Mouse (Mus musculus) cerebellum, adult 2 months (tissue): Measurements from ENCODE around the gene Opn3. TPM values are rescaled to one million over a fixed set of nuclear protein-coding genes. Genes with fewer than 3 reads are reported as not detected.

Source experiments
- DNase-seq, 2 experiments: peaks; one replicate each; pipeline ENCODE4 v3.0.0; 2021
- H3K27ac ChIP-seq: fragments of 200-500 bp; 2 replicates; pipeline ENCODE4 v1.5.1; 2012; ENCODE audit warnings: low read length, control low read depth, inconsistent platforms; ENCODE audit not compliant: insufficient read depth
- H3K27me3 ChIP-seq: fragments of 200-500 bp; 2 replicates; pipeline ENCODE4 v1.6.1; 2012; ENCODE audit warnings: inconsistent platforms, mild to moderate bottlenecking, low read length, moderate library complexity; ENCODE audit not compliant: control insufficient read depth, insufficient read depth
- H3K4me1 ChIP-seq: fragments of 200-500 bp; 2 replicates; pipeline ENCODE4 v1.6.1; 2011; ENCODE audit warnings: low read length; ENCODE audit not compliant: control insufficient read depth, insufficient read depth
- H3K4me3 ChIP-seq: fragments of 200-500 bp; replicated peaks from 2 replicates; pipeline ENCODE3; 2011; ENCODE audit warnings: mild to moderate bottlenecking, low read depth, low read length, control low read depth; ENCODE audit not compliant: insufficient read depth
- CTCF ChIP-seq: fragments of 200-500 bp; IDR thresholded peaks from 2 replicates; pipeline ENCODE4 v1.5.1; 2011; ENCODE audit warnings: low read depth, mild to moderate bottlenecking, control low read depth, low read length, moderate library complexity, borderline replicate concordance; ENCODE audit not compliant: insufficient read depth
- POLR2A ChIP-seq: fragments of 200-500 bp; IDR thresholded peaks from 2 replicates; pipeline ENCODE4 v1.6.1; 2011; ENCODE audit warnings: low read length, control low read depth, borderline replicate concordance; ENCODE audit not compliant: insufficient read depth
- WGBS: fragments of 180-500 bp; shearing (Covaris S2); methylation state at CpG from one replicate; pipeline ENCODE4 v1.1.7; 2018; 5-methylcytosine and 5-hydroxymethylcytosine counted together
- polyA plus RNA-seq: library from polyadenylated mRNA; depleted of rRNA; stranded (reverse); fragments of >200 nt; gene quantifications from 2 replicates; pipeline ENCODE4 v1.2.3, GENCODE M21; 2012; rRNA removed

The Opn3 gene
- polyA plus RNA-seq, 1 experiment: 6.7 TPM

- 98% methylated on average over 1 of the region's 1 CpGs for WGBS
- Histone ChIP-seq H3K27ac (no peak overlapping the region), H3K4me3 (peak overlapping the region; percentile 69), H3K4me1 (peaks cover 5% of the 10 kb centered on the region; the same call in 1 of the 2 replicates), H3K27me3 (no peaks in the 10 kb centered on the region)
- TF ChIP-seq POLR2A: no peak
- peak; percentile 60; the same call in 1 of the 2 replicates for TF ChIP-seq CTCF
- peak in 1 of 2 experiments; percentile 45 for DNase-seq
Observed at GRCm38 (mm10) chr1:175625990-175626692, 66.4 kb downstream of the Opn3 start.

GRCm38 (mm10) chr1:175625257-175625879, 67.2 kb downstream of the Opn3 start, which contains the start of gene Fh1:
Gene Fh1 (minus strand): TSS chr1:175625635.
- WGBS: under 1% methylated on average over 58 of the region's 58 CpGs

GRCm38 (mm10) chr1:175623656-175624055, 68.9 kb downstream of the Opn3 start:
- Histone ChIP-seq H3K4me3 (no peak overlapping the region), H3K4me1 (peaks cover 5% of the 10 kb centered on the region; the same call in 1 of the 2 replicates), H3K27ac (no peak overlapping the region), H3K27me3 (no peaks in the 10 kb centered on the region)
- no peak for DNase-seq
- 69% methylated on average over 6 of the region's 6 CpGs for WGBS
- TF ChIP-seq CTCF (no peak), POLR2A (no peak)

More at GRCm38 (mm10) chr1:175625257-175625879, 67.2 kb downstream of the Opn3 start, which contains the start of gene Fh1:
- peak within 1 kb of the TSS; percentile 69 for H3K4me3 ChIP-seq
- peak; percentile 94 for TF ChIP-seq POLR2A
- no peak for TF ChIP-seq CTCF
- no peaks in the 10 kb centered on the region for H3K27me3 ChIP-seq
- peak within 1 kb of the TSS; percentile 23 for H3K27ac ChIP-seq
- peaks cover 5% of the 10 kb centered on the region; the same call in 1 of the 2 replicates for H3K4me1 ChIP-seq
- DNase-seq: peak; percentile 96 to 97

GRCm38 (mm10) chr1:175619814-175620431, 72.7 kb downstream of the Opn3 start, which contains the start of gene Kmo:
Gene Kmo (plus strand): TSS chr1:175620381.
- H3K27ac ChIP-seq: no peak within 1 kb of the TSS
- H3K4me3 ChIP-seq: no peak within 1 kb of the TSS
- DNase-seq: peak in 1 of 2 experiments; percentile 13
- H3K4me1 ChIP-seq: peaks cover 5% of the 10 kb centered on the region; the same call in 1 of the 2 replicates
- TF ChIP-seq CTCF: no peak
- TF ChIP-seq POLR2A: no peak
- 52% methylated on average over 13 of the region's 13 CpGs for WGBS
- no peaks in the 10 kb centered on the region for H3K27me3 ChIP-seq

GRCm38 (mm10) chr1:175614992-175615391, 77.6 kb downstream of the Opn3 start:
- TF ChIP-seq CTCF (no peak), POLR2A (no peak)
- Histone ChIP-seq H3K4me1 (no peaks in the 10 kb centered on the region), H3K4me3 (no peak overlapping the region), H3K27me3 (no peaks in the 10 kb centered on the region), H3K27ac (no peak overlapping the region)
- DNase-seq: no peak
- 76% methylated on average over 9 of the region's 9 CpGs for WGBS

Other genes with a start within 250 kb of the Opn3 start
- gene Rgs7, start 200.3 kb downstream of the Opn3 start, polyA plus RNA-seq: 52.0 and 54.9 TPM in 2 replicates
- gene Kmo, start 72.4 kb downstream of the Opn3 start, polyA plus RNA-seq: 0.14 and 0.20 TPM in 2 replicates
- gene Fh1, start 67.1 kb downstream of the Opn3 start, polyA plus RNA-seq: 129 and 142 TPM in 2 replicates
- 3.8 and 4.1 TPM in 2 replicates for gene Chml, start 125 bp upstream of the Opn3 start, polyA plus RNA-seq
- not detected in 2 replicates for gene Wdr64, start 5.8 kb upstream of the Opn3 start, polyA plus RNA-seq
- gene Exo1, start 187.8 kb upstream of the Opn3 start, polyA plus RNA-seq: 0.32 and 0.49 TPM in 2 replicates
- not detected in 2 replicates for gene Gm38100, start 227.6 kb upstream of the Opn3 start, polyA plus RNA-seq